Mouse (Mus musculus) large intestine, adult 2 months (tissue): ENCODE measurements around the gene Gm45753. TPM values are rescaled to one million over a fixed set of nuclear protein-coding genes. Genes with fewer than 3 reads are reported as not detected.

Experiments used
- DNase-seq: peaks from one replicate; pipeline ENCODE4 v3.0.0-alpha.2; 2012; ENCODE audit warnings: low read depth, low spot score
- WGBS: fragments of 180-500 bp; shearing (Covaris S2); methylation state at CpG from one replicate; pipeline ENCODE4 v1.1.7; 2018; 5-methylcytosine and 5-hydroxymethylcytosine counted together
- polyA plus RNA-seq: library from polyadenylated mRNA; depleted of rRNA; stranded (reverse); fragments of >200 nt; gene quantifications from 2 replicates; pipeline ENCODE4 v1.2.3, GENCODE M21; 2012

Gm45753 gene
- polyA plus RNA-seq, 1 experiment, result not detected

- DNase-seq, result no peak
- 38% methylated on average over 8 of the region's 8 CpGs for WGBS
These were observed 26.6 kb downstream of the Gm45753 start for GRCm38 (mm10) chr8:45281630-45282029.

DNA sequence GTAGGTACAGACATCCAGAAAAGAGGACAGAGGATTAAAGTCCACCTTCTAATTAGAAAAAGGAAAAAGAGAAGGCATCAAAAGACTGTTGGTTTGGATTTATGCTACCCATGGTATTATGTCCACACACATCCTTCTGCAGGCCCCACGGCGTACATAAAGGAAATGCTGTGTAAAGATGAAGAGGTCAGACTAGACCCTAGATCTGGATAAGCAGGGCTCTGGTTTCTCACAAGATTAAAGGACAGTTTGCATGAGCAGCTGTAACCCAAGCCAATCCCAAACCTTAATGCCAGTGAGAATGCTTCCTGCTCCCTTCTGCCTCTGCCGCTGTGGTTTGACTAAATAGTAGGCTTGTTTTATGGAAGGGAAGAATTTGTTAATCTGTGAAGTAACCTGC, 30.8 kb downstream of the Gm45753 start:
- WGBS, result 58% methylated on average over 3 of the region's 3 CpGs
- no peak for DNase-seq

DNA sequence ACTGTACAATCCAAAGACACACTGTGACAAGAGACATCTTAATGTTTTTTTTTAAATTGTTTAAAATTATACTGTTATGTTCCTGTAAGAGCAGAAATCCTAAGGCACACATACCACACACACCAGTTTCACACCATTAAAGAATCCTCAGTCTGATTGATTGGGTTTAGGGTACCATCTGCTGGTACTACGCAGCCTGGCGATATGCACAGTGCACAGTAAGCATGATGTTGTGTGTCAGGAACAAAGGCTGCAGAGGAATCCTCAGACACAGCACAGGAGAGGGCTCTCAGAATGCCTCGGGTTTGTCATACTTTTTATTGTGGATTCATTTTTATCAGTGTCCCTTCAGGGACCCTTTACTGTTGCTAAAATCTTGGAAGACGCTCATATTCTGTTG, 33.9 kb downstream of the Gm45753 start:
- DNase-seq, result no peak
- WGBS, result 75% methylated on average over 4 of the region's 4 CpGs

- DNase-seq, result no peak
These were observed 39.2 kb downstream of the Gm45753 start for GRCm38 (mm10) chr8:45269056-45269455.

GRCm38 (mm10) chr8:45268485-45268884, 39.8 kb downstream of the Gm45753 start:
- no peak for DNase-seq

GRCm38 (mm10) chr8:45267611-45268391, 40.5 kb downstream of the Gm45753 start:
- WGBS, result 36% methylated on average over 4 of the region's 4 CpGs
- DNase-seq, result no peak

DNA sequence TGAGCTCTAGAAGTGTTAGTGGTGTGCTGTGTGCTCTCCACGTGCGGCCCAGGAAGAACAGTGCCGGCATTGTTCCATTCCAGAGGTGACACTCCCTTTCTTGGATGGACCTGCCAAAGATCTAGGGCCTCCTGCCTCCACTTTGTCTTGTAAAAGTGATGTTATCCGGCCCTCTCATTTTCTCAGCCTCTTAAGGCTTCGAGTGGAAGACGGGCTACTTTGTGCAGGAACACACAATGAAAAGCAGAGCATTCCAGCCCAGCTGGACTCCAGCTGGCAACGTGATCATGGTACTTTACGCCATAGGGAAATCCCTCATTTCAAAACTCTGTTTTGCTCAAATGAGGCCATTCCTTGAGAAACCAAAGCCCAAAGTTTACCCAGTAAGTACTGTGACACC, 41.3 kb downstream of the Gm45753 start:
- WGBS, result 23% methylated on average over 8 of the region's 8 CpGs
- no peak for DNase-seq

DNA sequence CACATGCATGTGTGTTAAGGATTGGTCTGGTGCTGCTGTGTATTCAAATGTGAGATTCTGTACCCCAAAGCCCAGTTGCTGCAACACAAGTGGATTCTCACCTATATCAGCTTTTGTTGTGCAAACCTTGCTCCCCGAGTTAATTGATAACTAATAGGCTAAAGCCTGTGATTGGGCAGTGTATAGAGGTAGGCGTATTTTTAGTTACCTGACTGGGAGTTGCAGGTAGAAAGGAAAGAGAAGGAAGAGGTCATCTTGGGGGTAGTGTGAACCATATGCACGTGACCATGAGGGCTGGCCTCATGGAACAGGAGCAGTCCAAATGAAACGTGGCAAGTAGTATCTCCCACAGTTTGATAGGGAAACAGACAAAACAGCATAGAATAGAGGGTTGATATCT, 43.3 kb downstream of the Gm45753 start:
- 65% methylated on average over 4 of the region's 4 CpGs for WGBS
- DNase-seq, result no peak

- DNase-seq, result no peak
- WGBS, result 89% methylated on average over 3 of the region's 3 CpGs
These were observed 45.4 kb downstream of the Gm45753 start for GRCm38 (mm10) chr8:45262851-45263250.

GRCm38 (mm10) chr8:45261920-45262319, 46.3 kb downstream of the Gm45753 start, which contains the start of gene F11:
TSS of gene F11 (minus strand) at chr8:45262031.
- WGBS, result 73% methylated on average over 10 of the region's 10 CpGs
- no peak for DNase-seq

- WGBS, result 85% methylated on average over 8 of the region's 8 CpGs
- DNase-seq, result no peak
These were observed 49.8 kb downstream of the Gm45753 start for GRCm38 (mm10) chr8:45258421-45258820.

- WGBS, result 86% methylated on average over 12 of the region's 12 CpGs
These were observed 53.2 kb downstream of the Gm45753 start for GRCm38 (mm10) chr8:45255040-45255439.

DNA sequence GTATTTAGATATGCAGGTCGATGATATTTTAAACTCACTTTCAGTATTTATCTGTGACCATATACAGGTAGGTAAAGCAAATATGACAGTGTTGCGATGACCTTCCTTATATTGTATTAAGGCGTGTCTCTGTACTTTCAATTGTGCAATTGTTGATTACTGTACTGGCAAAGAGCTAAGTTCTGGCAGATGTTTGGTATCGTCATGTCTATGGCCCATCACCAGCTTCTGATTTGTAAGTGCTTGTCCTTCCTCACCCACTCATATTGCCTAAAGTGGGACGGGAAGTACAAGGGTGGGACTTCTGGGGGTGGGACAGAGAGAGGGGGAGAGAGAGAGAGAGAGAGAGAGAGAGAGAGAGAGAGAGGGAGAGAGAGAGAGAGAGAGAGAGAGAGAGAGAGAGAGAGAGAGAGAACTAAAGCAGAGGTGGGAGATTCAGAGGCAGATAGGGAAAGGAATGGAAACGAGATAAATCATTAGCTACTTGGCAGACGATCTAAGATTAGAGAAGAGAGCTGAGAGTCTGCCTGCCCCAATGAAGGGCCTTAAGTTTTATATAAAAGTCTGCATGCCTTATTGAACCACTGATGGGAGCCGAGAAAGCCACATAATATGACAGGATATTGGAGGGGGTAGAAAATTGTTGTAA, 53.9 kb downstream of the Gm45753 start:
- no peak for DNase-seq
- 29% methylated on average over 8 of the region's 8 CpGs for WGBS

More at GRCm38 (mm10) chr8:45255040-45255439, 53.2 kb downstream of the Gm45753 start:
- DNase-seq, result no peak

GRCm38 (mm10) chr8:45253586-45253985, 54.7 kb downstream of the Gm45753 start:
- WGBS, result 85% methylated on average over 1 of the region's 1 CpGs
- no peak for DNase-seq

GRCm38 (mm10) chr8:45253111-45253510, 55.2 kb downstream of the Gm45753 start:
- WGBS, result 15% methylated on average over 2 of the region's 2 CpGs
- DNase-seq, result no peak

GRCm38 (mm10) chr8:45246307-45246706, 62.0 kb downstream of the Gm45753 start:
- 78% methylated on average over 7 of the region's 7 CpGs for WGBS
- no peak for DNase-seq

GRCm38 (mm10) chr8:45239363-45239762, 68.9 kb downstream of the Gm45753 start:
- no peak for DNase-seq
- 26% methylated on average over 8 of the region's 8 CpGs for WGBS

- 30% methylated on average over 3 of the region's 3 CpGs for WGBS
- DNase-seq, result no peak
These were observed 70.0 kb downstream of the Gm45753 start for GRCm38 (mm10) chr8:45238282-45238681.

GRCm38 (mm10) chr8:45236164-45236912, 71.9 kb downstream of the Gm45753 start:
- WGBS, result 32% methylated on average over 14 of the region's 14 CpGs
- DNase-seq, result no peak

DNA sequence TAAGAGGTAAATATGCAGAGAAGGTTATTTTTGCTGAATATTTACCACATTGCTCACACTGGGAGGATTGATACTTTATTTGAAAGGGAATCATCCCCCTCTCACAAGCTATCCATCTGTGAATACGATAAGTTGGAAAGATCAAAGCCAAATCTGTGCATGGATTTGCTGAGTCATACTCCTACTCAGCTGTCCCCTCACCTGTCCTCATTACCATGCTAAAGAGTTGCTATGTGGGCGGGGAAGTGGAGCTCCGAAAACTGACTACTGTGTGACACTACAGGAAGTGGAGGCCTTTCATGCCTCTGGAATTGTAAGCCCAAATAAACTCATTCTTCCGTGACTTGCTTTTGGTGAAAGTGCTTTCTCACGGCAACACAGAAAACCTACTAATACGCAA, 73.0 kb downstream of the Gm45753 start:
- no peak for DNase-seq
- WGBS, result 83% methylated on average over 6 of the region's 6 CpGs

DNA sequence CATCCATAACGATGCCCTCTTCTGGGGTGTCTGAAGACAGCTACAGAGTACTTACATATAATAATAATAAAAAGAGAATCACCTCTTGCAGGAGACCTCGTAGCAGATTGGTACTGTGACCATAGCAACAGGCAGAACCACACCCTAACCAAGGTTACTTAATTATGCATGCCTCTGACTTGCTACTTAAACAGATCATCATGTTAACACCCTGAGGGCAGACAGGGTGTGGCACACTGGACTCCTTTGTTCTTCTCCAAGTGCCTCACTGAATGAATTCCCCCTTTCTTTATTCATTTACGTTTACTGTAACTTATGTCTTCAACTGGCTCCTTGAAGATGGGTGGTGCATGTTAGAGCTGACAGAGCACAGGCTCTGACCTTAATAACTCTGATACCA, 75.0 kb downstream of the Gm45753 start:
- no peak for DNase-seq
- 32% methylated on average over 3 of the region's 3 CpGs for WGBS
